Mouse (Mus musculus) stomach, embryonic 15.5 days (tissue): ENCODE measurements at regions not wholly inside any gene's neighbourhood (a gene's known extent, or its start where the extent isn't known, plus 50 kb on each side); places are given as distances from the start of the nearest gene placed in this dataset.
A peak's percentile ranks its signal among the peaks of the same experiment; 100 is the strongest.

Experiments
- ATAC-seq: fragments of 200-750 bp; cut with Nextera tagmentation; 2 replicates; pipeline ENCODE4 v1.8.0; 2017; ENCODE audit warnings: low read depth, moderate number of reproducible peaks, moderate TSS enrichment; ENCODE audit not compliant: insufficient read depth, low FRiP score
- H3K27ac ChIP-seq: fragments of 300-500 bp; sonication (generic); 2 replicates; pipeline ENCODE4 v1.5.1; 2015; ENCODE audit warnings: mild to moderate bottlenecking, inconsistent platforms
- H3K27me3 ChIP-seq: fragments of 300-500 bp; sonication (generic); replicated peaks from 2 replicates; pipeline ENCODE4 v1.6.1; 2015; ENCODE audit warnings: inconsistent platforms
- H3K36me3 ChIP-seq: fragments of 300-500 bp; sonication (generic); 2 replicates; pipeline ENCODE4 v1.6.1; 2015; ENCODE audit warnings: inconsistent platforms
- H3K4me1 ChIP-seq: fragments of 300-500 bp; sonication (generic); 2 replicates; pipeline ENCODE4 v1.6.1; 2015; ENCODE audit warnings: inconsistent platforms
- H3K4me2 ChIP-seq: fragments of 300-500 bp; sonication (generic); 2 replicates; pipeline ENCODE4 v1.6.1; 2015; ENCODE audit warnings: mild to moderate bottlenecking, inconsistent platforms
- H3K4me3 ChIP-seq: fragments of 300-500 bp; sonication (generic); replicated peaks from 2 replicates; pipeline ENCODE4 v1.5.1; 2015; ENCODE audit warnings: inconsistent platforms
- H3K9ac ChIP-seq: fragments of 300-500 bp; sonication (generic); 2 replicates; pipeline ENCODE4 v1.6.1; 2015; ENCODE audit warnings: inconsistent platforms
- H3K9me3 ChIP-seq: fragments of 300-500 bp; sonication (generic); 2 replicates; pipeline ENCODE4 v1.6.1; 2016; ENCODE audit warnings: inconsistent platforms
- WGBS: fragments of 180-500 bp; shearing (Covaris S2); methylation state at CpG from one replicate; pipeline ENCODE4 v1.1.7; 2015; 5-methylcytosine and 5-hydroxymethylcytosine counted together

- WGBS, result 75% methylated on average over 1 of the region's 1 CpGs
- Histone ChIP-seq H3K4me1 (no peaks in the 10 kb centered on the region), H3K27me3 (no peaks in the 10 kb centered on the region), H3K4me3 (no peak overlapping the region), H3K4me2 (no peak overlapping the region), H3K9me3 (no peaks in the 10 kb centered on the region), H3K9ac (no peak overlapping the region), H3K27ac (no peak overlapping the region), H3K36me3 (no peaks in the 10 kb centered on the region)
- ATAC-seq, result no peak
Measured at GRCm38 (mm10) chr3:41467857-41468256, 87.7 kb upstream of the Jade1 start.

- Histone ChIP-seq H3K4me1 (no peaks in the 10 kb centered on the region), H3K4me2 (no peak overlapping the region), H3K27ac (no peak overlapping the region), H3K9me3 (no peaks in the 10 kb centered on the region), H3K36me3 (no peaks in the 10 kb centered on the region), H3K9ac (no peak overlapping the region), H3K4me3 (no peak overlapping the region), H3K27me3 (no peaks in the 10 kb centered on the region)
- ATAC-seq, result no peak
- 56% methylated on average over 2 of the region's 2 CpGs for WGBS
Measured at GRCm38 (mm10) chr3:41465893-41466292, 89.6 kb upstream of the Jade1 start.

GRCm38 (mm10) chr3:41462953-41463644 is 92.4 kb upstream of the Jade1 start:
- ATAC-seq, result no peak

GRCm38 (mm10) chr3:41460131-41460530 is 95.4 kb upstream of the Jade1 start:
- no peak overlapping the region for H3K4me3 ChIP-seq
- no peak for ATAC-seq
- no peaks in the 10 kb centered on the region for H3K9me3 ChIP-seq
- 92% methylated on average over 4 of the region's 4 CpGs for WGBS
- H3K4me1 ChIP-seq, result no peaks in the 10 kb centered on the region
- no peak overlapping the region for H3K9ac ChIP-seq
- no peak overlapping the region for H3K27ac ChIP-seq
- H3K36me3 ChIP-seq, result no peaks in the 10 kb centered on the region
- no peaks in the 10 kb centered on the region for H3K27me3 ChIP-seq
- H3K4me2 ChIP-seq, result no peak overlapping the region

More at GRCm38 (mm10) chr3:41462953-41463644, 92.4 kb upstream of the Jade1 start:
- Histone ChIP-seq H3K36me3 (no peaks in the 10 kb centered on the region), H3K4me2 (no peak overlapping the region), H3K4me1 (no peaks in the 10 kb centered on the region), H3K27me3 (no peaks in the 10 kb centered on the region), H3K27ac (no peak overlapping the region), H3K4me3 (no peak overlapping the region), H3K9me3 (no peaks in the 10 kb centered on the region), H3K9ac (no peak overlapping the region)
- 69% methylated on average over 11 of the region's 11 CpGs for WGBS

- Histone ChIP-seq H3K27ac (no peak overlapping the region), H3K4me2 (no peak overlapping the region), H3K4me1 (no peaks in the 10 kb centered on the region), H3K27me3 (no peaks in the 10 kb centered on the region), H3K9me3 (no peaks in the 10 kb centered on the region), H3K9ac (no peak overlapping the region), H3K4me3 (no peak overlapping the region), H3K36me3 (no peaks in the 10 kb centered on the region)
- WGBS, result 93% methylated on average over 6 of the region's 6 CpGs
- ATAC-seq, result no peak
Measured at GRCm38 (mm10) chr3:41458156-41458555, 97.4 kb upstream of the Jade1 start.

- WGBS, result 74% methylated on average over 3 of the region's 3 CpGs
- Histone ChIP-seq H3K27me3 (no peaks in the 10 kb centered on the region), H3K27ac (no peak overlapping the region), H3K9me3 (no peaks in the 10 kb centered on the region), H3K4me1 (no peaks in the 10 kb centered on the region), H3K4me2 (no peak overlapping the region), H3K4me3 (no peak overlapping the region), H3K9ac (no peak overlapping the region), H3K36me3 (no peaks in the 10 kb centered on the region)
- ATAC-seq, result no peak
Measured at GRCm38 (mm10) chr3:41453525-41453924, 102.0 kb upstream of the Jade1 start.

GRCm38 (mm10) chr3:41452716-41453090 is 102.8 kb upstream of the Jade1 start:
- H3K27ac ChIP-seq, result no peak overlapping the region
- H3K9me3 ChIP-seq, result no peaks in the 10 kb centered on the region
- H3K9ac ChIP-seq, result no peak overlapping the region
- no peak for ATAC-seq
- H3K36me3 ChIP-seq, result no peaks in the 10 kb centered on the region
- no peak overlapping the region for H3K4me2 ChIP-seq
- no peaks in the 10 kb centered on the region for H3K4me1 ChIP-seq
- no peaks in the 10 kb centered on the region for H3K27me3 ChIP-seq
- WGBS, result 34% methylated on average over 3 of the region's 3 CpGs
- H3K4me3 ChIP-seq, result no peak overlapping the region

- H3K4me1 ChIP-seq, result no peaks in the 10 kb centered on the region
- WGBS, result 49% methylated on average over 3 of the region's 3 CpGs
- H3K4me3 ChIP-seq, result no peak overlapping the region
- no peak overlapping the region for H3K4me2 ChIP-seq
- H3K36me3 ChIP-seq, result no peaks in the 10 kb centered on the region
- H3K9me3 ChIP-seq, result no peaks in the 10 kb centered on the region
- ATAC-seq, result peak; percentile 82
- H3K9ac ChIP-seq, result no peak overlapping the region
- H3K27ac ChIP-seq, result no peak overlapping the region
- no peaks in the 10 kb centered on the region for H3K27me3 ChIP-seq
Measured at GRCm38 (mm10) chr3:41452020-41452715, 103.4 kb upstream of the Jade1 start.

GRCm38 (mm10) chr3:41450696-41451095 is 104.8 kb upstream of the Jade1 start:
- Histone ChIP-seq H3K9ac (no peak overlapping the region), H3K4me1 (no peaks in the 10 kb centered on the region), H3K36me3 (no peaks in the 10 kb centered on the region), H3K4me3 (no peak overlapping the region), H3K4me2 (no peak overlapping the region), H3K27ac (no peak overlapping the region), H3K9me3 (no peaks in the 10 kb centered on the region), H3K27me3 (no peaks in the 10 kb centered on the region)
- 55% methylated on average over 1 of the region's 1 CpGs for WGBS
- no peak for ATAC-seq

GRCm38 (mm10) chr3:41444243-41444753 is 111.2 kb upstream of the Jade1 start:
- Histone ChIP-seq H3K4me2 (no peak overlapping the region), H3K27ac (no peak overlapping the region), H3K9me3 (no peaks in the 10 kb centered on the region), H3K4me1 (no peaks in the 10 kb centered on the region), H3K27me3 (no peaks in the 10 kb centered on the region), H3K36me3 (no peaks in the 10 kb centered on the region), H3K9ac (no peak overlapping the region), H3K4me3 (no peak overlapping the region)
- 88% methylated on average over 9 of the region's 9 CpGs for WGBS
- no peak for ATAC-seq

- Histone ChIP-seq H3K4me2 (no peak overlapping the region), H3K4me1 (no peaks in the 10 kb centered on the region), H3K36me3 (no peaks in the 10 kb centered on the region), H3K27ac (no peak overlapping the region), H3K27me3 (no peaks in the 10 kb centered on the region), H3K9me3 (no peaks in the 10 kb centered on the region), H3K4me3 (no peak overlapping the region), H3K9ac (no peak overlapping the region)
- WGBS, result 82% methylated on average over 8 of the region's 8 CpGs
- ATAC-seq, result no peak
Measured at GRCm38 (mm10) chr3:41436238-41436637, 119.3 kb upstream of the Jade1 start.

- no peak overlapping the region for H3K9ac ChIP-seq
- peaks cover 3% of the 10 kb centered on the region; the same call in 1 of the 2 replicates for H3K4me1 ChIP-seq
- H3K27me3 ChIP-seq, result no peaks in the 10 kb centered on the region
- WGBS, result 56% methylated on average over 3 of the region's 3 CpGs
- H3K4me2 ChIP-seq, result no peak overlapping the region
- H3K9me3 ChIP-seq, result no peaks in the 10 kb centered on the region
- H3K4me3 ChIP-seq, result no peak overlapping the region
- no peak overlapping the region for H3K27ac ChIP-seq
- no peak for ATAC-seq
- H3K36me3 ChIP-seq, result no peaks in the 10 kb centered on the region
Measured at GRCm38 (mm10) chr3:41433106-41433505, 122.4 kb upstream of the Jade1 start.
